In genomic region chr2:118536553-118536952, GRCm38 (mm10) we compare ENCODE assay signal across 8 mouse cellular contexts. TPM values are rescaled to one million over a fixed set of nuclear protein-coding genes. Genes with fewer than 3 reads are reported as not detected.
DNase-seq lines count a peak whose midpoint lies in the region; ATAC-seq and TF ChIP-seq lines count a peak whose summit lies in the region.

No protein-coding gene starts in this region.

- WGBS in liver, postnatal 0 days (ENCODE audit: insufficient replicate concordance) = 47% methylated on average over 8 of the region's 8 CpGs
- WGBS in liver, embryonic 11.5 days = 50% methylated on average over 8 of the region's 8 CpGs
- WGBS in embryonic facial prominence, embryonic 10.5 days = 82% methylated on average over 8 of the region's 8 CpGs
- WGBS in forebrain, postnatal 0 days = 41% methylated on average over 8 of the region's 8 CpGs

- no peak for TF ChIP-seq EP300 in liver, postnatal 0 days (IDR thresholded peaks at IDR 0.05; ENCODE audit: low read depth)

- intact Hi-C loops in heart, postnatal 36 days (cut with DNase I) = no loop called here
- intact Hi-C loops in left cerebral cortex, postnatal 14 days (cut with DNase I) = no loop called here

- no peak for TF ChIP-seq CTCF in liver, postnatal 0 days (IDR thresholded peaks at IDR 0.05; ENCODE audit: low read depth)
- TF ChIP-seq CTCF in forebrain, postnatal 0 days (IDR thresholded peaks at IDR 0.05; ENCODE audit: low read depth) = no peak

- peaks cover 37% of the 10 kb centered on the region for H3K4me1 ChIP-seq in liver, postnatal 0 days (ENCODE audit: insufficient read depth)
- peaks cover 34% of the 10 kb centered on the region for H3K4me1 ChIP-seq in liver, embryonic 11.5 days (replicated peaks; ENCODE audit: control insufficient read depth, insufficient read depth, low read length)
- peaks cover 74% of the 10 kb centered on the region for H3K4me1 ChIP-seq in embryonic facial prominence, embryonic 10.5 days
- H3K4me1 ChIP-seq in forebrain, postnatal 0 days (ENCODE audit: insufficient read depth) = peaks cover 14% of the 10 kb centered on the region; the same call in 1 of the 2 replicates

- no peak for ATAC-seq in liver, postnatal 0 days
- no peak for ATAC-seq in liver, embryonic 11.5 days (replicated peaks; ENCODE audit: low FRiP score)
- no peak for ATAC-seq in megakaryocyte-erythroid progenitor cell, adult 5-6 weeks (replicated peaks; ENCODE audit: low FRiP score, low TSS enrichment, poor library complexity, severe bottlenecking)
- ATAC-seq in forebrain, postnatal 0 days = no peak

- no peaks in the 10 kb centered on the region for H3K27me3 ChIP-seq in liver, postnatal 0 days (ENCODE audit: insufficient read depth, low read length)
- H3K27me3 ChIP-seq in liver, embryonic 11.5 days (replicated peaks; ENCODE audit: control insufficient read depth, insufficient read depth, low read length) = no peaks in the 10 kb centered on the region
- no peaks in the 10 kb centered on the region for H3K27me3 ChIP-seq in embryonic facial prominence, embryonic 10.5 days (replicated peaks; ENCODE audit: low read depth, poor library complexity, severe bottlenecking)
- H3K27me3 ChIP-seq in forebrain, postnatal 0 days (ENCODE audit: insufficient read depth, low read length) = no peaks in the 10 kb centered on the region

- H3K9me3 ChIP-seq in liver, postnatal 0 days (ENCODE audit: low read length) = no peaks in the 10 kb centered on the region
- no peaks in the 10 kb centered on the region for H3K9me3 ChIP-seq in liver, embryonic 11.5 days (ENCODE audit: control insufficient read depth, low read length)
- H3K9me3 ChIP-seq in embryonic facial prominence, embryonic 10.5 days = no peaks in the 10 kb centered on the region
- H3K9me3 ChIP-seq in forebrain, postnatal 0 days (ENCODE audit: low read length) = no peaks in the 10 kb centered on the region

- DNase-seq in liver, postnatal 0 days = peak; percentile 14
- DNase-seq in liver, embryonic 11.5 days (ENCODE audit: low spot score) = no peak
- no peak for DNase-seq in embryonic facial prominence, embryonic 10.5 days (ENCODE audit: low spot score)
- peak; percentile 59 to 65 for DNase-seq in heart, postnatal 36 days
- DNase-seq in lung, postnatal 25 days (ENCODE audit: low spot score) = peak; percentile 52
- no peak for DNase-seq in left cerebral cortex, postnatal 14 days (ENCODE audit: low spot score in 2 of 2)
- no peak for DNase-seq in forebrain, postnatal 0 days

- H3K4me2 ChIP-seq in liver, postnatal 0 days (ENCODE audit: low read depth, low read length) = no peak overlapping the region
- no peak overlapping the region for H3K4me2 ChIP-seq in liver, embryonic 11.5 days
- no peak overlapping the region for H3K4me2 ChIP-seq in forebrain, postnatal 0 days (ENCODE audit: low read depth)

- H3K27ac ChIP-seq in liver, postnatal 0 days (ENCODE audit: low read depth) = no peak overlapping the region
- H3K27ac ChIP-seq in liver, embryonic 11.5 days (ENCODE audit: low read depth, low read length) = no peak overlapping the region
- H3K27ac ChIP-seq in embryonic facial prominence, embryonic 10.5 days (replicated peaks) = peak overlapping the region; percentile 63
- no peak overlapping the region for H3K27ac ChIP-seq in forebrain, postnatal 0 days (ENCODE audit: low read depth, low read length)

- H3K4me3 ChIP-seq in liver, postnatal 0 days (ENCODE audit: low read depth, low read length) = no peak overlapping the region
- no peak overlapping the region for H3K4me3 ChIP-seq in liver, embryonic 11.5 days (ENCODE audit: low read depth, low read length)
- H3K4me3 ChIP-seq in embryonic facial prominence, embryonic 10.5 days = no peak overlapping the region
- no peak overlapping the region for H3K4me3 ChIP-seq in forebrain, postnatal 0 days (ENCODE audit: low read depth, low read length)

- peaks cover 5% of the 10 kb centered on the region; the same call in 1 of the 2 replicates for H3K36me3 ChIP-seq in liver, postnatal 0 days (replicated peaks; ENCODE audit: insufficient read depth, low read length)
- no peaks in the 10 kb centered on the region for H3K36me3 ChIP-seq in liver, embryonic 11.5 days (ENCODE audit: control insufficient read depth, insufficient read depth, low read length)
- peaks cover 46% of the 10 kb centered on the region for H3K36me3 ChIP-seq in embryonic facial prominence, embryonic 10.5 days (replicated peaks)
- H3K36me3 ChIP-seq in forebrain, postnatal 0 days (ENCODE audit: insufficient read depth) = no peaks in the 10 kb centered on the region

- H3K9ac ChIP-seq in liver, postnatal 0 days (replicated peaks) = no peak overlapping the region
- no peak overlapping the region for H3K9ac ChIP-seq in liver, embryonic 11.5 days (ENCODE audit: low read depth, low read length)
- H3K9ac ChIP-seq in forebrain, postnatal 0 days = no peak overlapping the region

RNA-seq across cellular contexts. Expression of gene Bmf, which starts 12.9 kb away (rescaled TPM):
- polyA plus RNA-seq in liver, postnatal 0 days (2015; fragmentation: Nextera tagmentation; extraction: Ambion mirVana) = 1.3 TPM in 2 replicates
- polyA plus RNA-seq in liver, embryonic 11.5 days (2014; fragmentation: Nextera tagmentation; extraction: Ambion mirVana) = 1.0 and 1.9 TPM in 2 replicates
- polyA plus RNA-seq in embryonic facial prominence, embryonic 10.5 days (2016; fragmentation: Nextera tagmentation; extraction: Ambion mirVana) = 5.6 and 6.0 TPM in 2 replicates
- total RNA-seq in heart, postnatal 36 days (2021) = 1 to 10 TPM; 6.7 to 8.2 TPM
- total RNA-seq in megakaryocyte-erythroid progenitor cell, adult 5-6 weeks (2014; fragmentation: Nextera tagmentation) = 1.2 TPM in 1 of 2 replicates, not detected in the other
- 1.3 and 2.1 TPM in 2 replicates for total RNA-seq in megakaryocyte-erythroid progenitor cell, adult 5-6 weeks (2017)
- 1 to 10 TPM; 3.8 to 4.4 TPM for total RNA-seq in left cerebral cortex, postnatal 14 days (2021)
- 5.3 and 6.6 TPM in 2 replicates for total RNA-seq in forebrain, postnatal 0 days (2014; rRNA removed)
- polyA plus RNA-seq in forebrain, postnatal 0 days (2015; fragmentation: Nextera tagmentation; extraction: Ambion mirVana) = 1.2 and 1.3 TPM in 2 replicates

RNA-seq across cellular contexts. Expression of gene Srp14, which starts 57.0 kb away (rescaled TPM):
- polyA plus RNA-seq in liver, postnatal 0 days (2015; fragmentation: Nextera tagmentation; extraction: Ambion mirVana) = 101 and 107 TPM in 2 replicates
- 184 and 195 TPM in 2 replicates for polyA plus RNA-seq in liver, embryonic 11.5 days (2014; fragmentation: Nextera tagmentation; extraction: Ambion mirVana)
- 234 and 245 TPM in 2 replicates for polyA plus RNA-seq in embryonic facial prominence, embryonic 10.5 days (2016; fragmentation: Nextera tagmentation; extraction: Ambion mirVana)
- 100 to 1,000 TPM; 114 to 118 TPM for total RNA-seq in heart, postnatal 36 days (2021)
- 137 and 155 TPM in 2 replicates for total RNA-seq in megakaryocyte-erythroid progenitor cell, adult 5-6 weeks (2014; fragmentation: Nextera tagmentation)
- 129 and 225 TPM in 2 replicates for total RNA-seq in megakaryocyte-erythroid progenitor cell, adult 5-6 weeks (2017)
- total RNA-seq in left cerebral cortex, postnatal 14 days (2021) = 100 to 1,000 TPM; 157 to 167 TPM
- total RNA-seq in forebrain, postnatal 0 days (2014; rRNA removed) = 180 and 252 TPM in 2 replicates
- polyA plus RNA-seq in forebrain, postnatal 0 days (2015; fragmentation: Nextera tagmentation; extraction: Ambion mirVana) = 357 and 411 TPM in 2 replicates

Comparison
In these comparisons a context has a peak if more than half of its experiments do, and no peak if none do; other contexts are left out.
1. DNase-seq: peak in liver, postnatal 0 days (single experiment), heart, postnatal 36 days (2 of 2) and lung, postnatal 25 days (single experiment); none in liver, embryonic 11.5 days (single experiment), embryonic facial prominence, embryonic 10.5 days (single experiment), left cerebral cortex, postnatal 14 days (0 of 2) and forebrain, postnatal 0 days (single experiment).